Mouse (Mus musculus) layer of hippocampus, adult 9-11 months (tissue): Measurements from ENCODE around the gene Unc5b.

Experiments used
- DNase-seq: peaks from one replicate; pipeline ENCODE4 v3.0.0; 2022

Unc5b gene

DNA sequence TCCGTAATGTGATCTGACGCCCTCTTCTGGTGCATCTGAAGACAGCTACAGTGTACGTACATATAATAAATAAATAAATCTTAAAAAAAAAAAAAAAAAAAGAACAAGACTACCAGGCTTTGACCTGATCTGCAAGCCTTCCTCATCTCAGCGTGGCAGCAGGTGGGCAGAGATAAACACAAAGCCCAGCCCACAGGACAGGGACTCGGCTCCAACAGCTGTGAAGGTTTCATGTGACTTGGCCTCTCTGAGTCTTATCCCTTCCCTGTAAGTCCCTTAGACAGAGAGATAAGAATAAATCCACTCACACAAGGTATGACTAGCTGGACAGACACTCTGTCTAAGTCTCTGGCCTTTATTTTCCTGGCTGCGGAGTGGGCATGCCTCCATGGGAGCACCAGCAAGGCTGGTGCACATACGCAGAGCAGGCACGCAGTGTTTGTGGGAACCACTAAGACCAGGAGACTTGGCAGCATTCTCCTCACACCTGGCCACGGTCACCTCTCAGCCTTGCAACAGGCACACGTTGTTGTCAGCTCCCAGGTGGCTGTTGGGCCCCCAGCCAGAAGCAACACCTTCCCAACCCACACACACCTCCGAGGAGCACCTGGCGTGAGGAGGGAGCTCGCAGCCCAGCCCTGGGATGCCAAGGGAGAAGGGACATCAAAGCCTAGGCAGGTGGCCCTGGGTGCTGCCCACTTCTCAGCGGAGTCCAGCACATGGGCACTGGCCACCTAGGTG lies 33.5 kb downstream of the Unc5b start:
- DNase-seq, result no peak

GRCm38 (mm10) chr10:60796474-60796873 lies 34.9 kb downstream of the Unc5b start:
- DNase-seq, result no peak

GRCm38 (mm10) chr10:60796028-60796427 lies 35.4 kb downstream of the Unc5b start:
- no peak for DNase-seq

DNA sequence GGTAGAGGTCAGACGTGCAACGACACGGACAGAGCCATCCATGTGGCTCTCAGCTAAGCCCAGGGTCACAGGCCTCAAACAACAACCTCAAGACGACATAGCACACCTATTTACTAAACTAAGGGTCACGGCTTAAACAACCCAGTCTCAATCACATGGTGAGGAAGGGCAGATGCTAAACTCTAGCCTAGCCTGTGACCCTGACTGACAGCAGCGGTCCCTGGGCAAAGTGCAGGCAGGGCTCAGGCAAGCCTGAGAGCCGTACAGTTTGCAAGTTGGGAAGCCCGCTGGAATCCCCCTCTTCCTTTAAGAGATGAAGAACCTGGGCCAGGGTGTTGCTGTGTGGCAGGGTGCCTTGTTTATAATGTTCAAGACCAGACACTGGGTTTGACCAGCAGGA lies 36.6 kb downstream of the Unc5b start:
- DNase-seq, result no peak

DNA sequence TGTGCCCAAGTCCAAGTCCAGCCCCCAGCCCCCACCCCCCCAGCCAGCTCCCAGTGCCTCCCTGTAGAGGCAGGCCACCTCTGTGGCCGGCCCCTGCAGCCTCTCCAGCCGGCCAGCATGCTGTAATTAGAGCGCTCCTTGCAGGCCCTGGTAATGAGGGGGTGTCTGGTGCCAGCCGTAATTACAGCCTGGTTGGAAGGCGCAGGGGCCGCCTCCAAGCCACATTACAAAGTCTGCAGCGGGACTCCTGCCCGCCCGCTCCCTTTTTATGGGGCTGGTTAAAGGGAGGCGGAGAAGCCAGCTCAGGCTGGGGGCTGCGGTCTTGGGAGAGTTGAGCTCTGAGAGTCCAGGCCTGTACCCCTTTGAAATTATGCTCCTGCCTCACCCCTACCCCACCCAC lies 37.0 kb downstream of the Unc5b start:
- no peak for DNase-seq

- no peak for DNase-seq
Observed at GRCm38 (mm10) chr10:60792841-60793240, 38.5 kb downstream of the Unc5b start.

DNA sequence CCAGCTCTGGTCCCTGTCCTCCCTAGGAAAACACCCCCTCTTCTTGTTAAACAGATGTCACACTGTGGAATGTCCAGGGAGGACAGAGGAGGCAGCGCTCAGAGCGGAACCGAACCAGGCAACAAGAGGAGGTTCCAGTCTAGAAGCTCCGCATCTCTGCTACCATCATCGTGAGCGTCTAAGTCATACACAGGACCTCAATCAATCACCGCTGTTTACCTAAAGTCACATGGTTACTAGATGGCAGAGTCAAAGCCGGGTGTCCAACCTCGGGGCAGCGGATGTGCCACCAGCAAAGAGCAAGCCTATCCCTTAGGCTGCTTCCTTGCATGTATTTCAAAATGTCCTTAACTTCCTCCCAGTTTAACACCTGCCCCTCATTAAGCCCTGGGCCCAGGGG lies 39.0 kb downstream of the Unc5b start:
- no peak for DNase-seq

GRCm38 (mm10) chr10:60790912-60791311 lies 40.5 kb downstream of the Unc5b start:
- no peak for DNase-seq

- peak; percentile 42 for DNase-seq
Observed at GRCm38 (mm10) chr10:60787303-60788074, 43.9 kb downstream of the Unc5b start.

- DNase-seq, result no peak
Observed at GRCm38 (mm10) chr10:60783608-60784007, 47.8 kb downstream of the Unc5b start.

DNA sequence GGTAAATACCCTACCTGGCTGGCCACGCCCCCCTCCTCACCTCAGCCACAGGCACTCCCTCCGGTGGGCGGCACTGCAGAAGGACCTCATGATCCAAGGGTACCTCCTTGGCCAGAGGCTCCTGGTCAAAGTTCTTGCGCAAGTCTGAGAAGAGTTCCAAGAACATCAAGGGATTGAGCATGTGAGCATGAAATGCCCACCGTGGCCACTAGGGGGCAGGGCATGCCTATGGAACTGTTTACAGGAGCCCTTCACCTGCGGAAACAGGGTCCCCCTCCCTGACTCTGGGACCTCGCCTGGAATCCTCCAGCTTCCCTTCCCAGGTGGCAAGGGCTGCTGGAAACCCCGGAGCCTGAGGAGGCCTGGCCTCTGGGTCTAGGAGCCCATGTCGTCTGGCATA lies 51.8 kb downstream of the Unc5b start:
- peak; percentile 27 for DNase-seq

GRCm38 (mm10) chr10:60778542-60778941 lies 52.8 kb downstream of the Unc5b start:
- DNase-seq, result no peak

GRCm38 (mm10) chr10:60775473-60775872 lies 55.9 kb downstream of the Unc5b start:
- DNase-seq, result no peak

DNA sequence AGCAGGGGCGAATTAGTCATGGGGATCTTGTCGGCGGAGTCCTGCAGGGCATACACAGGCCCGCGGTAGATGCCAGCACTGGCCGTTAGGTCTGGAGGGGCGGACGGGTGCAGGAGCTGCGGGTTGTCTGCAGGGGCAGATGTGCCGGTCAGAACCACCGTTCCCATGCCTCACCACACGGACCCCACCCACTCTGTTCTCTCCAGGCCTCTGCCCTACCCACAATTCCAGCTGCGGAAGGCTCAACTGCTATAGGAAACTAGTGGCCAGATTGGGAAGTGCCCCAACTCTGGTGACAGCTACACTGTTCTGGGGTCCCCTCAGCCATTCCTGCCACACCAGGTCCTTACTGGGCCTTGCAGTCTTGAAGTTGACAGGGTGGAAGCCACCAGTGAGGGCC lies 56.8 kb downstream of the Unc5b start:
- no peak for DNase-seq

DNA sequence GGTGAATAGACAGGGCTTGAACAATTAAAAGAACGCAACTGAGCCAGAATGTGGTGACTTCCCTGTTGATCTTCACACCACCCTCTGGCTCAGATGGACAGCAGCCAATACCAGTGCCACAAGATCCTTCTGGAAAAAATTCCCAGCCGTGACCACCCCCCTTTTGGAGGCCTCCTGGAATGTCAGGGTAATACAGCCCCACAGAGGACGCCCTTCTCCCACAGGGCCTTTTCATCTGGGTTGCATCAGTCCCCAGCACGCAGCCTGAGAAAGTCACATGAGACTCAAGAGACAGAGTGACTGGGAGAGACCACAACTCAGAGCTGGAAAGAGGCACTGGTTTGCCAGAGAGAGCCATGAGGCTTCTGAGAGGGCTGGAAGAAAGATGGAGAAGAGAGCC lies 60.5 kb downstream of the Unc5b start:
- no peak for DNase-seq

- DNase-seq, result no peak
Observed at GRCm38 (mm10) chr10:60768614-60769013, 62.8 kb downstream of the Unc5b start.

GRCm38 (mm10) chr10:60767400-60767799 lies 64.0 kb downstream of the Unc5b start:
- no peak for DNase-seq

GRCm38 (mm10) chr10:60762126-60762525 lies 69.3 kb downstream of the Unc5b start:
- no peak for DNase-seq

- peak; percentile 95 for DNase-seq
Observed at GRCm38 (mm10) chr10:60760377-60760776, 71.0 kb downstream of the Unc5b start.

GRCm38 (mm10) chr10:60756992-60757391 lies 74.4 kb downstream of the Unc5b start:
- no peak for DNase-seq

GRCm38 (mm10) chr10:60756146-60756545 lies 75.2 kb downstream of the Unc5b start:
- no peak for DNase-seq

DNA sequence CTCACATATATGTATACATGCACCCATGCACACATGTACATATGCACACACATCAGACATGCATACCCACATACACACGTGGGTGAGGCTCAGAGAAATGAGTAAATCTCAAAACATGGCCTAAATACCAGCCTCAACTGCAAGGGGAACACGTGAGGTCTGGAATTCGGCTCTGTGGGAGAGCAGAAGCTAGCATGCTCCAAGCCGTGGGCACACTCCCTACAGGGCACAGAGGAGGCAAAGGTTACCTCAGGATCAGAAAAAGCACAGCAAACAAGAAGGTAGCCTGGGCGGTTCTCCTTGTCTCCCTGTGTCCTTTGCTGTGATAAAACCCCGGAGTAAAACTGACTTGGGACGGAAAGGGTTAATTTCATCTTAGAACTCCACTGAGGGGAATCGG lies 77.4 kb downstream of the Unc5b start:
- no peak for DNase-seq

DNA sequence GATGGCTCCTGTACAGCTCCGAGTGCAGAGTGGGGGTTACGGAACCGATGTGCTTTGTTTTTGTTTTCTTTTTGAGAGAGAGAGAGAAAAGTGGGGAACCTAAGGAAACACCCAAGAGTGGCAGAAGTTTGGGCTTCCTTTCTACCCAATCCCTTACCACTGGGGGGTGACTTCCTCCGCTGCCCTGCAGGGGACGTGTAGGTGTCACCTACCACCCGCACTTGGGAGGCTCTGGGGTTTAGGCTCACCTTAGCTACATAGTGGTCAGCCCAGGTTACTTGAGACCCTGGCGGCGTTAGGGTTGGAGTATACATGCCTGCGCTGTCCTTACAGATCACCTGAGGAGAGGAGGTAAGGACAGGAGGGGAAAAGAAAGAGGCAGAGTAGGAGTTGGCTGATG lies 78.1 kb downstream of the Unc5b start:
- no peak for DNase-seq
